Mouse (Mus musculus): ENCODE measurements around the gene Ttll5.

DNA sequence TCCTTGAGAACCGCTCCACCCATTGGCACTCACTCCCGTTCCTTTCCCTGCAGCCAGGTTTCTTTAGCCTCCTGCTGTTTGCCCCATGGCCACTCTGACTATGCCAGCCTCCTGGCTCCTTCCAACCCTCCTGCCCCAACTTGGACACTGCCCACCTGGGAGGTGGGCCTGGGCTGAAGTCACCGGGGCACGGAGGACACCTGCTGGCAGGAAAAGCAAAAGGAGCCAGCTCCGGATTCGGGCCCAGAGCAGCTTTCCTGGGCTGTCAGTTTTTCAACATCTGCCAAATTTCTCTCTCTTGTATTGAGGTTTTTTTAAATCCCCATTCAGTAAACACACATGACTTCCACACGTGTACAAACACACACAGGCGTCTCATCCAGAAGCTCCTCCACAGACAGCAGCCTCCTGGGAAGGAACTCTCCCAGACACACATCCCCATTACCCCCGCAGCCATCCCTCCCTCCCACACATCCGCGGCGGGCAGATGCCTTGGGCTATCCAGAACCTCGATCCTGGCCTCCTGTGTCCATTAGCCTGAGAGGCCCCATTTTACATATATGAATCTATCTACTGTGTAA, 252.0 kb downstream of the Ttll5 start:
- TF ChIP-seq EP300 (IDR thresholded peaks at IDR 0.05; ENCODE audit: low read depth) (no peak), CTCF (IDR thresholded peaks at IDR 0.05; ENCODE audit: low read depth) (0 out of 2 replicates have a peak, but pooled peaks have one; percentile 17)

All from liver, embryonic 14.5 days (tissue).